Mouse (Mus musculus) myocyte (in vitro differentiated cells): ENCODE data around the gene Prkag2.

Experiments
- CEBPB ChIP-seq: IDR thresholded peaks from 2 replicates; pipeline ENCODE4 v1.6.1; 2011; ENCODE audit warnings: mild to moderate bottlenecking, moderate library complexity; ENCODE audit not compliant: poor library complexity, insufficient read depth, severe bottlenecking
- E2F4 ChIP-seq: IDR thresholded peaks from one replicate; pipeline ENCODE4 v1.6.1; 2011; ENCODE audit warnings: mild to moderate bottlenecking, control low read depth, moderate library complexity; ENCODE audit not compliant: insufficient read depth
- MAX ChIP-seq: IDR thresholded peaks from one replicate; pipeline ENCODE4 v1.6.1; 2011; ENCODE audit warnings: low read depth, mild to moderate bottlenecking, control low read depth
- MYOD1 ChIP-seq, 3 experiments: IDR thresholded peaks; one replicate each; pipeline ENCODE4 v1.6.1; 2011; ENCODE audit warnings: control low read depth in 2 of 3, low read depth in 2 of 3, mild to moderate bottlenecking in 2 of 3, moderate library complexity in 1 of 3; ENCODE audit not compliant: insufficient read length in 2 of 3, control insufficient read depth in 1 of 3
- MYOG ChIP-seq, 3 experiments: IDR thresholded peaks; one replicate each; pipeline ENCODE4 v1.6.1; 2011; ENCODE audit warnings: control low read depth in 2 of 3, low read depth in 2 of 3, mild to moderate bottlenecking in 2 of 3; ENCODE audit not compliant: insufficient read length in 2 of 3, control insufficient read depth in 1 of 3, insufficient read depth in 1 of 3
- POLR2A ChIP-seq: IDR thresholded peaks from one replicate; pipeline ENCODE4 v1.6.1; 2011; ENCODE audit warnings: low read depth, mild to moderate bottlenecking, control low read depth, moderate library complexity; ENCODE audit not compliant: insufficient read length
- POLR2AphosphoS2 ChIP-seq: IDR thresholded peaks from one replicate; pipeline ENCODE4 v1.6.1; 2011; ENCODE audit warnings: low read depth, control low read depth; ENCODE audit not compliant: insufficient read length
- REST ChIP-seq: IDR thresholded peaks from one replicate; pipeline ENCODE4 v1.6.1; 2011; ENCODE audit warnings: mild to moderate bottlenecking, control low read depth, moderate library complexity; ENCODE audit not compliant: insufficient read depth, insufficient read length
- TCF12 ChIP-seq: IDR thresholded peaks from one replicate; pipeline ENCODE4 v1.6.1; 2011; ENCODE audit warnings: mild to moderate bottlenecking, control low read depth; ENCODE audit not compliant: poor library complexity, insufficient read depth, severe bottlenecking
- TCF3 ChIP-seq: IDR thresholded peaks from one replicate; pipeline ENCODE4 v1.6.1; 2011; ENCODE audit warnings: low read depth, control low read depth; ENCODE audit not compliant: insufficient read length

- no peak for TF ChIP-seq REST
- no peak for TF ChIP-seq POLR2A
- no peak for TF ChIP-seq POLR2AphosphoS2
- no peak for TF ChIP-seq MYOG (IDR thresholded peaks at IDR 0.05; ENCODE audit: control insufficient read depth in 1 of 3, insufficient read depth in 1 of 3, insufficient read length in 2 of 3, low read depth in 2 of 3)
- no peak for TF ChIP-seq TCF12
- TF ChIP-seq MYOD1 (IDR thresholded peaks at IDR 0.05; ENCODE audit: control insufficient read depth in 1 of 3, insufficient read length in 2 of 3, low read depth in 2 of 3): no peak
- no peak for TF ChIP-seq E2F4
- no peak for TF ChIP-seq MAX
- no peak for TF ChIP-seq CEBPB
- TF ChIP-seq TCF3: no peak
Observed at GRCm38 (mm10) chr5:25027673-25028072, 72.8 kb downstream of the Prkag2 start.
